In the genomic region with DNA sequence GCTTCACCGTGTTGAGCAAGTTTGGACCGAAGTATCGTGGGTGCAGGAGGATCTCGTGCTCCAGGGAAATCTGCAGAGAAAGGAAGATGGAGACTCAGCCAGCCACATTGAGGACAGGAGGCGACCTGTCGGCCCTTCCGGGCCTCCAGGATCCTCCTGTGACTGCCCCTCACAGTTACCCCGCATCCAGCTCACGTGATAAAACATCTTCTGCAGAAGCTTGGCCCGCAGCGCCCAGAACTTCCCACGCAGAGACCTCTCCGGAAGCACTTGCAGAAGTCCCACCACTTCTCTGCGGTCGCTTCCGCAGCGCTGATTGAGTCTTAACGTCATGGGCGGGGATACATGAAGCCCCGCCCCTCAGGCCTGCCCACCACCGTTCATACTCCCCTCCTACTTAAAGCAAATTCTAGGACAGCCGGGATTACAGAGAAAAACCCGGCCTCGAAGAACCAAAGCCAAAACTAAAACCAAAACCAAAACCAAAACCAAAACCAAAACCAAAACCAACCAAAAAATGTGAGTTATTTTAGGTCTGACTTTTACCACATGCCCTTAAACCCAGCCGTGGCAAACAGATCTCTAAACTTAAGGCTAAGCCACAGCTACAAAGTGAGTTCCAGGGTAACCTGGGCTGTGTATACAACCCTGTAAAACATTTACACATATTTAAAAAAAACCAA, we compare ENCODE assay signal across 8 mouse cellular contexts. TPM values are rescaled to one million over a fixed set of nuclear protein-coding genes. Genes with fewer than 3 reads are reported as not detected.
DNase-seq lines count a peak whose midpoint lies in the region; ATAC-seq lines count a peak whose summit lies in the region.

A gene (minus strand): TSS at position 314 of the 683 bp plus-strand sequence.

- peak within 1 kb of the TSS; percentile 83 for H3K4me3 ChIP-seq in brown adipose tissue, adult 24 weeks (ENCODE audit: insufficient read depth, low read depth, low read length)
- peak within 1 kb of the TSS; percentile 93 for H3K4me3 ChIP-seq in heart, embryonic 13.5 days
- H3K4me3 ChIP-seq in liver, embryonic 12.5 days: peak within 1 kb of the TSS; percentile 76
- peak within 1 kb of the TSS; percentile 72 for H3K4me3 ChIP-seq in stomach, embryonic 15.5 days (replicated peaks)

- H3K4me2 ChIP-seq in heart, embryonic 13.5 days: peak within 1 kb of the TSS; percentile 96
- peak within 1 kb of the TSS; percentile 81 for H3K4me2 ChIP-seq in liver, embryonic 12.5 days
- H3K4me2 ChIP-seq in stomach, embryonic 15.5 days: peak within 1 kb of the TSS; percentile 66

- peak within 1 kb of the TSS; percentile 65 for H3K27ac ChIP-seq in brown adipose tissue, adult 24 weeks (replicated peaks; ENCODE audit: low read depth, low read length)
- peak within 1 kb of the TSS; percentile 80 for H3K27ac ChIP-seq in heart, embryonic 13.5 days (replicated peaks)
- peak within 1 kb of the TSS; percentile 72 for H3K27ac ChIP-seq in liver, embryonic 12.5 days
- H3K27ac ChIP-seq in stomach, embryonic 15.5 days: peak within 1 kb of the TSS; percentile 72; the same call in 1 of the 2 replicates

- 0 out of 2 replicates have a peak, but pooled peaks cover 10% of the 10 kb centered on the region for H3K4me1 ChIP-seq in brown adipose tissue, adult 24 weeks (ENCODE audit: control insufficient read depth, insufficient read depth, insufficient read length, low read length)
- H3K4me1 ChIP-seq in heart, embryonic 13.5 days: peaks cover 22% of the 10 kb centered on the region
- H3K4me1 ChIP-seq in liver, embryonic 12.5 days: peaks cover 40% of the 10 kb centered on the region
- peaks cover 15% of the 10 kb centered on the region for H3K4me1 ChIP-seq in stomach, embryonic 15.5 days

- H3K36me3 ChIP-seq in heart, embryonic 13.5 days: peaks cover 32% of the 10 kb centered on the region
- peaks cover 30% of the 10 kb centered on the region for H3K36me3 ChIP-seq in liver, embryonic 12.5 days
- H3K36me3 ChIP-seq in stomach, embryonic 15.5 days: peaks cover 17% of the 10 kb centered on the region

- no peaks in the 10 kb centered on the region for H3K9me3 ChIP-seq in heart, embryonic 13.5 days
- peaks cover 4% of the 10 kb centered on the region; the same call in 1 of the 2 replicates for H3K9me3 ChIP-seq in liver, embryonic 12.5 days (replicated peaks)
- no peaks in the 10 kb centered on the region for H3K9me3 ChIP-seq in stomach, embryonic 15.5 days

- peak within 1 kb of the TSS; percentile 94 for H3K9ac ChIP-seq in heart, embryonic 13.5 days
- peak within 1 kb of the TSS; percentile 74 for H3K9ac ChIP-seq in liver, embryonic 12.5 days
- peak within 1 kb of the TSS; percentile 73 for H3K9ac ChIP-seq in stomach, embryonic 15.5 days

- H3K27me3 ChIP-seq in heart, embryonic 13.5 days (replicated peaks): no peaks in the 10 kb centered on the region
- no peaks in the 10 kb centered on the region for H3K27me3 ChIP-seq in liver, embryonic 12.5 days (replicated peaks)
- H3K27me3 ChIP-seq in stomach, embryonic 15.5 days (replicated peaks): no peaks in the 10 kb centered on the region

- WGBS in heart, embryonic 13.5 days: 1% methylated on average over 25 of the region's 25 CpGs
- WGBS in liver, embryonic 12.5 days (ENCODE audit: insufficient replicate concordance): under 1% methylated on average over 25 of the region's 25 CpGs
- 1% methylated on average over 25 of the region's 25 CpGs for WGBS in stomach, embryonic 15.5 days

- peak; percentile 69; the same call in 1 of the 2 replicates for ATAC-seq in heart, embryonic 13.5 days (ENCODE audit: extremely low read depth, insufficient number of reproducible peaks, low FRiP score, low TSS enrichment)
- peak; percentile 64 for ATAC-seq in liver, embryonic 12.5 days
- peak; percentile 79 for ATAC-seq in stomach, embryonic 15.5 days (ENCODE audit: insufficient read depth, low FRiP score, low read depth)

- DNase-seq in CD4-positive, CD25-positive, alpha-beta regulatory T cell, adult 2 months (ENCODE audit: low read depth, low spot score): peak; percentile 94
- DNase-seq in fat pad, adult 2 months (ENCODE audit: extremely low read depth, low read depth, low spot score): peak; percentile 62
- peak; percentile 95 for DNase-seq in kidney, postnatal 10 days
- peak; percentile 80 to 89 for DNase-seq in natural killer cell, adult 2 months (ENCODE audit: low spot score in 2 of 2)

RNA-seq across cellular contexts. Expression of the gene that starts here (rescaled TPM):
- polyA plus RNA-seq in brown adipose tissue, adult 24 weeks (2012; ENCODE audit: insufficient read depth, insufficient read length, missing spikeins): 68.9 and 71.7 TPM in 2 replicates
- polyA plus RNA-seq in heart, embryonic 13.5 days (2015; fragmentation: Nextera tagmentation; extraction: Ambion mirVana): 129 and 143 TPM in 2 replicates
- polyA plus RNA-seq in liver, embryonic 12.5 days (2016; fragmentation: Nextera tagmentation; extraction: Ambion mirVana): 105 and 110 TPM in 2 replicates
- polyA plus RNA-seq in stomach, embryonic 15.5 days (2015; fragmentation: Nextera tagmentation; extraction: Ambion mirVana): 136 and 137 TPM in 2 replicates

Comparison
In these comparisons a context has a peak if more than half of its experiments do, and no peak if none do; other contexts are left out.
1. Peak in every context shown above with its lines: DNase-seq, ATAC-seq, H3K4me3 ChIP-seq and H3K27ac ChIP-seq.